10 mouse cellular contexts compared by ENCODE assay signal in genomic region chr19:45233496-45234127, GRCm38 (mm10). TPM values are rescaled to one million over a fixed set of nuclear protein-coding genes. Genes with fewer than 3 reads are reported as not detected.
A peak's percentile ranks its signal among the peaks of the same experiment; 100 is the strongest.
DNase-seq lines count a peak whose midpoint lies in the region; ATAC-seq and TF ChIP-seq lines count a peak whose summit lies in the region.
"Had no signal": no experiment of that assay in that cellular context is flagged by ENCODE, and none has a peak within 500 bp of the region (broad histone marks: within the 10 kb centered on the region; RNA-seq: fewer than 3 reads in every experiment).

No protein-coding gene starts in this region.

- 1% methylated on average over 57 of the region's 60 CpGs for WGBS in heart, embryonic 16.5 days
- WGBS in limb, embryonic 15.5 days = under 1% methylated on average over 46 of the region's 60 CpGs

- H3K36me3 ChIP-seq in heart, embryonic 16.5 days (ENCODE audit: control insufficient read depth, insufficient read depth) = no peaks in the 10 kb centered on the region
- H3K36me3 ChIP-seq in G1E (replicated peaks) = no peaks in the 10 kb centered on the region
- H3K36me3 ChIP-seq in limb, embryonic 15.5 days = no peaks in the 10 kb centered on the region

- no peaks in the 10 kb centered on the region for H3K9me3 ChIP-seq in heart, embryonic 16.5 days (replicated peaks; ENCODE audit: control insufficient read depth, low read length)
- H3K9me3 ChIP-seq in G1E (replicated peaks) = peaks cover 61% of the 10 kb centered on the region
- H3K9me3 ChIP-seq in limb, embryonic 15.5 days = no peaks in the 10 kb centered on the region

- intact Hi-C loops in heart, postnatal 10 days (cut with DNase I) = no loop called here

- H3K4me2 ChIP-seq in heart, embryonic 16.5 days (ENCODE audit: low read depth, low read length) = no peak overlapping the region
- H3K4me2 ChIP-seq in limb, embryonic 15.5 days = peak overlapping the region; percentile 27

- TF ChIP-seq CTCF in G1E (IDR thresholded peaks at IDR 0.05; ENCODE audit: low read depth, low read length) = no peak

- DNase-seq in heart, postnatal 10 days = no peak
- DNase-seq in G1E (ENCODE audit: low spot score) = no peak
- peak; percentile 51 for DNase-seq in gastrocnemius, postnatal 10 days
- no peak for DNase-seq in thymus, postnatal 10 days (ENCODE audit: low spot score in 2 of 2)
- no peak for DNase-seq in thymus, postnatal 36 days

- no peak overlapping the region for H3K9ac ChIP-seq in heart, embryonic 16.5 days (ENCODE audit: low read length)
- H3K9ac ChIP-seq in limb, embryonic 15.5 days = no peak overlapping the region

- H3K27ac ChIP-seq in heart, embryonic 16.5 days (ENCODE audit: low read length) = no peak overlapping the region
- H3K27ac ChIP-seq in limb, embryonic 15.5 days = no peak overlapping the region

- H3K4me3 ChIP-seq in heart, embryonic 16.5 days (ENCODE audit: low read length) = peak overlapping the region; percentile 21
- H3K4me3 ChIP-seq in G1E (ENCODE audit: low read depth, low read length) = peak overlapping the region; percentile 3; the same call in 1 of the 2 replicates
- peak overlapping the region; percentile 36 for H3K4me3 ChIP-seq in limb, embryonic 15.5 days
- H3K4me3 ChIP-seq: myocyte had no signal

- peaks cover 25% of the 10 kb centered on the region for H3K4me1 ChIP-seq in heart, embryonic 16.5 days (ENCODE audit: control insufficient read depth, insufficient read depth, low read length)
- H3K4me1 ChIP-seq in G1E (ENCODE audit: insufficient read depth, low read depth, low read length) = no peaks in the 10 kb centered on the region
- peaks cover 60% of the 10 kb centered on the region for H3K4me1 ChIP-seq in limb, embryonic 15.5 days

- ATAC-seq in heart, embryonic 16.5 days (replicated peaks; ENCODE audit: extremely low read depth, insufficient read depth, low FRiP score) = no peak
- ATAC-seq in G1E (ENCODE audit: extremely low read depth, insufficient number of reproducible peaks, low FRiP score, poor library complexity, severe bottlenecking) = no peak
- no peak for ATAC-seq in limb, embryonic 15.5 days (ENCODE audit: insufficient number of reproducible peaks, low FRiP score, low TSS enrichment, low read depth)
- no peak for ATAC-seq in erythroblast, adult 5-6 weeks (replicated peaks; ENCODE audit: low FRiP score, poor library complexity, severe bottlenecking)

- H3K27me3 ChIP-seq in heart, embryonic 16.5 days (ENCODE audit: control insufficient read depth, insufficient read depth, low read length) = peaks cover 66% of the 10 kb centered on the region
- peaks cover 52% of the 10 kb centered on the region for H3K27me3 ChIP-seq in G1E (ENCODE audit: insufficient read depth, low read length)
- H3K27me3 ChIP-seq in limb, embryonic 15.5 days = peaks cover 97% of the 10 kb centered on the region

RNA-seq across cellular contexts. Expression of gene Lbx1, which starts 2.0 kb away (rescaled TPM):
- polyA plus RNA-seq in heart, embryonic 16.5 days (2015; fragmentation: Nextera tagmentation; extraction: Ambion mirVana) = not detected in 2 replicates
- not detected for total RNA-seq in heart, postnatal 10 days (2021)
- not detected in 2 replicates for total RNA-seq in G1E (2014; fragmentation: Nextera tagmentation)
- 0.06 TPM in 1 of 2 replicates, not detected in the other for total RNA-seq in G1E (2017)
- polyA plus RNA-seq in G1E (2012) = not detected in 2 replicates
- total RNA-seq in gastrocnemius, postnatal 10 days (2021) = 10 to 100 TPM; 35.2 to 36.1 TPM
- 0.64 and 1.5 TPM in 2 replicates for polyA plus RNA-seq in limb, embryonic 15.5 days (2015; fragmentation: Nextera tagmentation; extraction: Ambion mirVana)
- not detected in 2 replicates for total RNA-seq in erythroblast, adult 5-6 weeks (2015; ENCODE audit: low replicate concordance)
- total RNA-seq in erythroblast, adult 5-6 weeks (2017; ENCODE audit: low replicate concordance) = not detected in 2 replicates
- polyA plus RNA-seq: large intestine, adult 2 months had no signal

Comparison
In these comparisons a context has a peak if more than half of its experiments do, and no peak if none do; other contexts are left out.
1. RNA of gene Lbx1, which starts 2.0 kb away (total RNA-seq): 35.2 to 36.1 TPM in gastrocnemius, postnatal 10 days; not detected in heart, postnatal 10 days, 0.06 TPM in G1E and not detected in erythroblast, adult 5-6 weeks; every median in the first group is over 10 times any median in the second.
2. Peak in every context shown above with its lines, with median percentiles within 50 percentile points of each other: H3K4me3 ChIP-seq.